Mouse (Mus musculus) kidney, embryonic 15.5 days (tissue): ENCODE data around the gene Fbln5. TPM values are rescaled to one million over a fixed set of nuclear protein-coding genes. Genes with fewer than 3 reads are reported as not detected.

Experiments
- ATAC-seq: fragments of 200-750 bp; cut with Nextera tagmentation; replicated peaks from 2 replicates; pipeline ENCODE4 v1.8.0; 2017; ENCODE audit warnings: moderate TSS enrichment; ENCODE audit not compliant: low FRiP score
- H3K27ac ChIP-seq: fragments of 300-500 bp; sonication (generic); 2 replicates; pipeline ENCODE4 v1.5.1; 2015; ENCODE audit warnings: mild to moderate bottlenecking, inconsistent platforms
- H3K27me3 ChIP-seq: fragments of 300-500 bp; sonication (generic); 2 replicates; pipeline ENCODE4 v1.6.1; 2015; ENCODE audit warnings: inconsistent platforms
- H3K36me3 ChIP-seq: fragments of 300-500 bp; sonication (generic); 2 replicates; pipeline ENCODE4 v1.6.1; 2015; ENCODE audit warnings: inconsistent platforms
- H3K4me1 ChIP-seq: fragments of 300-500 bp; sonication (generic); 2 replicates; pipeline ENCODE4 v1.6.1; 2015; ENCODE audit warnings: inconsistent platforms
- H3K4me2 ChIP-seq: fragments of 300-500 bp; sonication (generic); 2 replicates; pipeline ENCODE4 v1.6.1; 2015; ENCODE audit warnings: moderate library complexity, mild to moderate bottlenecking, inconsistent platforms
- H3K4me3 ChIP-seq: fragments of 300-500 bp; sonication (generic); replicated peaks from 2 replicates; pipeline ENCODE4 v1.5.1; 2015; ENCODE audit warnings: mild to moderate bottlenecking, inconsistent platforms
- H3K9ac ChIP-seq: fragments of 300-500 bp; sonication (generic); 2 replicates; pipeline ENCODE4 v1.6.1; 2015; ENCODE audit warnings: mild to moderate bottlenecking, inconsistent platforms
- H3K9me3 ChIP-seq: fragments of 300-500 bp; sonication (generic); replicated peaks from 2 replicates; pipeline ENCODE4 v1.6.1; 2016; ENCODE audit warnings: inconsistent platforms
- WGBS: fragments of 180-500 bp; shearing (Covaris S2); methylation state at CpG from one replicate; pipeline ENCODE4 v1.1.7; 2015; ENCODE audit warnings: mixed read lengths; 5-methylcytosine and 5-hydroxymethylcytosine counted together
- polyA plus RNA-seq: library from polyadenylated mRNA; unstranded; fragments of >200 nt; fragmentation: Nextera tagmentation; extraction: Ambion mirVana; gene quantifications from 2 replicates; pipeline ENCODE4 v1.2.1, GENCODE M21; 2015

Fbln5 gene
- polyA plus RNA-seq, 1 experiment from 2014 or later = 112 TPM

DNA sequence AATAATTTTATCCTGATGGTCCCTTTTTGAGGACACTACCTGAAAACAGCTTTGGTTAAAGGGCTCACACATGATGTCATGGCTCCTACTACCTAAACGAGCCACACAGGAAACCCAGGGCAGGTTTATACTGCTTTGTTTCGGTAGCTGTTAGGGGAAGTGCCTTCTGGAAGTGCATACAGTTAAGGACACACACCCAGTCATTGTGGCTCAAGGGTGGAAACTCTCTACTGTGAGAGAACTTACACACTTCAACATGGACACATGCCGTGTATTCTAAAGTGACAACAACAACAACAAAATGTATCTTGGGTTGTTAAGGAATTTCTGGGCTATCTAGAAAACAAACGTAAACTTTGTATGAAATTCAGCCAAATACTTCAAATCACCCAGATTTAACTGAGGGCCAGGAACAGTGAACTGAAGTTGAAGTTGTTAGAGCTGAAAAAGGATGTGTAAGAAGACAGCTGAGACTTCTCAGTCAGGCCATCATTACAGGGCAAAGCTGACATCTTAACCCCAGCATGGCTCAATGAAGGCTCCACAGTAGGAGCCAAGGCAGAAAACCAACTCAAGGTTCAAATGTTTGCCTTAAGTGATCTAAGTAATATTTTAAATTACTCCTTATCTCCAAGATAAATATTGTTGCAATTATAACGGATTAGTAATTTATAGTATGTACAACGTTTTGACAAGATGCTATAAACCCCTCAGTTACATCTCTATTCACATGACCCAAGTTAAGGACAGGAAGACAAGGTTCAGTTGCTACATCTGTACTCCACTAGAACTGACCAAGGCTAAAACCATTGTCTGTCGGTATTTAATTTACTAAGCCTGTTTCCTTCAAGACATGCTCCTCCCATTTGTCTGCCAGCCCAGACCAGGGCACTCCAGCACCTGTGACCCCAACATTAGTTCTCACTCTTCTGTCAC is 13.6 kb upstream of the Fbln5 start:
- H3K9ac ChIP-seq = no peak overlapping the region

DNA sequence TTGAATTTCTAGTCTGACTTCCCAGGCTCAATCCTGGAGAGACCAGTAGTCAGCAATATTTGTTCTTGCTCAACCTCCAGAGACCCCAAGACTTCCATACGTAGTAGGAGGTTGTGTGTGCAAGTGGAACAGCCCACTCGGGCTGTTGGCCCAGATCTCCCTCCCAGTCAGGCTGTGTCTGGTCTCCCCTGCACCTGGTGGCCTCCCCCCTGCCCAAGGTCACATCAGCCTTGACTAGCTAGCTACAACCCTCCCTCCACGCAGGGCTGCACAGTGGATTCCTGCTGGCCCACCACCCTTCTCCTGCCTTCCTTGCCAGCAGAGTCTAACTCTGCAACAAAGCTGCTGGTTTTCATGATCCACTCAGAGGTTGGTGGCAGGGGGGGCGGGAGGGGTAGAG is 12.4 kb upstream of the Fbln5 start:
- Histone ChIP-seq H3K4me1 (peaks cover 30% of the 10 kb centered on the region), H3K4me3 (no peak overlapping the region), H3K36me3 (peaks cover 21% of the 10 kb centered on the region), H3K9me3 (no peaks in the 10 kb centered on the region), H3K4me2 (no peak overlapping the region), H3K27me3 (no peaks in the 10 kb centered on the region), H3K27ac (peak overlapping the region; percentile 57), H3K9ac (no peak overlapping the region)
- ATAC-seq = no peak
- WGBS = 54% methylated on average over 4 of the region's 4 CpGs

More for the DNA sequence above, 13.6 kb upstream of the Fbln5 start:
- Histone ChIP-seq H3K4me3 (no peak overlapping the region), H3K27me3 (no peaks in the 10 kb centered on the region), H3K36me3 (peaks cover 32% of the 10 kb centered on the region), H3K4me1 (peaks cover 30% of the 10 kb centered on the region), H3K9me3 (no peaks in the 10 kb centered on the region), H3K4me2 (no peak overlapping the region), H3K27ac (peak overlapping the region; percentile 57)
- ATAC-seq = peak; percentile 92
- WGBS = 39% methylated on average over 7 of the region's 7 CpGs

DNA sequence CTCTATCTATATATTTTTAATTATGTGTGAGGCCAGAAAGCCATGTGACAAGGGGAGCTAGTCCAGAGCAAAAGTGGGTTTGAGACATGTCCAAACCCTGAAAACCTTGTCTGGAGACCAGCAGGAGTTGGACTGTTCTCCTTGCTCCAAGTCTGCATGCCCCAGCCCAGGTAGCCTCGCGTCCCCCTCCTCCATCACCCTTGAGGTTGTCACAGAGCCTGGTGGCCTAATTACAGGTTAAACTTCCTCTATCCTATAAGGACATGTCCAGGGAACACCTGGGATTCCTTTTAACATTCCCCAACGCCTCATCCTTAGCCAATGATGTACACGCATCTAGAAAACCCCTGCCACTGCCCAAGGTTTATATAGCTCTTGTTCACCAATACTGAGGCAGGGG is 4.3 kb upstream of the Fbln5 start:
- Histone ChIP-seq H3K4me3 (no peak overlapping the region), H3K4me2 (no peak overlapping the region), H3K27me3 (peaks cover 7% of the 10 kb centered on the region; the same call in 1 of the 2 replicates), H3K9me3 (no peaks in the 10 kb centered on the region), H3K9ac (no peak overlapping the region), H3K27ac (no peak overlapping the region), H3K36me3 (no peaks in the 10 kb centered on the region), H3K4me1 (peaks cover 9% of the 10 kb centered on the region)
- no peak for ATAC-seq
- 90% methylated on average over 4 of the region's 4 CpGs for WGBS

DNA sequence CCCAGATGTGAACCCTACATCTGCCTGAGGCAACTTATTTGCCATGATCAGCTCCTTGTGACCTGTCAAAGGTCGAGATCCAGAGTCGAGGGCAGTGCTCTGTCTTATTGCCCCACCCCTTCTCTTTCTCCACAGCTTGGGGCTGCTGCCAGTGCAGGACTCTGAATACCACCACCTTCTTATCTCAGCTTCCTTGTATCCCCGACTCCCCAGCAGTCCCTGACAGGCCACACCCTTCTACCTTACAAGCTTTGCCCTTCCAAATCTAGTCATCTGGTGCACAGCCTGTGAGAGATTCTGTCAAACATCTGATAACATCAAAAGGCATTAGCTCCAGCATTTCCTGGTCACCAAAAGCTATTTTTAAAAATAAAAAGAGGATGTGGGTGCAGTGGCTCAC is 2.7 kb upstream of the Fbln5 start:
- 35% methylated on average over 3 of the region's 3 CpGs for WGBS

DNA sequence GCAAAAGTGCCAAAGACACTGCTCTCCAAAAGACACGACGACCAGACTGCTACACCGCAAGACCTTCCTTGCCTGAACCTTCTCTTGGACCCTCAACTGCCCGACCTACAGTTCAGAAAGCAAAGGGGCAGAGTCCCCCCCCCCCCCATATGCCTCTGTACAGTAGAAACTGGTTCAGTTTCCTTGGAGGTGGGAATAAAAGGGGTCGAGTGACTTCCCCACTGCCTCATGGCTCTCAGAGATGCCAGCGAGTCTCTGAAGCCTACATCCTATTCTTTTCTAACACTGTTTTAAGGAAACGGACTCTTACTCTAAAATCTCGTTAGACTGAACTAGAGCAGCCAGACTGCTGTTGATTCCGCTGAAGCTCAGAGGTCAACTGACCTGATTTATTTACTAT is 715 bp upstream of the Fbln5 start:
- peak overlapping the region; percentile 87; the same call in 1 of the 2 replicates for H3K27ac ChIP-seq
- 0 out of 2 replicates have a peak overlapping the region, but pooled peaks have one; percentile 47 for H3K9ac ChIP-seq
- no peaks in the 10 kb centered on the region for H3K36me3 ChIP-seq
- peak overlapping the region; percentile 97 for H3K4me2 ChIP-seq
- peaks cover 12% of the 10 kb centered on the region; the same call in 1 of the 2 replicates for H3K27me3 ChIP-seq
- H3K4me3 ChIP-seq = peak overlapping the region; percentile 58
- H3K4me1 ChIP-seq = peaks cover 11% of the 10 kb centered on the region
- 31% methylated on average over 9 of the region's 9 CpGs for WGBS
- H3K9me3 ChIP-seq = no peaks in the 10 kb centered on the region
- ATAC-seq = 0 out of 2 replicates have a peak, but pooled peaks have one; percentile 49

More for the DNA sequence above, 2.7 kb upstream of the Fbln5 start:
- ATAC-seq = no peak
- no peaks in the 10 kb centered on the region for H3K9me3 ChIP-seq
- peaks cover 12% of the 10 kb centered on the region; the same call in 1 of the 2 replicates for H3K27me3 ChIP-seq
- peaks cover 11% of the 10 kb centered on the region for H3K4me1 ChIP-seq
- no peak overlapping the region for H3K4me3 ChIP-seq
- H3K36me3 ChIP-seq = no peaks in the 10 kb centered on the region
- H3K4me2 ChIP-seq = no peak overlapping the region
- no peak overlapping the region for H3K27ac ChIP-seq
- no peak overlapping the region for H3K9ac ChIP-seq

DNA sequence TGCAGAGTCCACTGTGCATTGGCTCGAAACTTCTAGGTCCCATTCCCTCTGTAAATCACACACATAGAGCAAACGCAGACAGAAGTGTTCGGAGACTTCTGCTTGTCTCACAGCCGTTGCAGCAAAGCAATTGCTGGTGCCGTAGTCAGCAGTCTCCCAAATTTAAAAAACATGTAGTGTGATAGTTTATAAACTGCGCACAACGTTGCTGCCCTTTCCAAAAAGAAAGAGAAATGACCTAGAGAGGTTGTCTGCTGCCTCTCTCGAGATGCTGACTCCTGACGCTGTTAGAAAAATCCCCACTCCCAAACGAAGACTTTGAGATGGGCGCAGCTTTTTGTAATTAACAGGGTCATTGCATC is 628 bp downstream of the Fbln5 start:
- peak overlapping the region; percentile 97 for H3K4me2 ChIP-seq
- H3K4me1 ChIP-seq = peaks cover 11% of the 10 kb centered on the region
- peak; percentile 10; the same call in 1 of the 2 replicates for ATAC-seq
- H3K27ac ChIP-seq = peak overlapping the region; percentile 87
- H3K36me3 ChIP-seq = no peaks in the 10 kb centered on the region
- peak overlapping the region; percentile 58 for H3K4me3 ChIP-seq
- H3K9ac ChIP-seq = peak overlapping the region; percentile 47; the same call in 1 of the 2 replicates
- peaks cover 12% of the 10 kb centered on the region; the same call in 1 of the 2 replicates for H3K27me3 ChIP-seq
- no peaks in the 10 kb centered on the region for H3K9me3 ChIP-seq
- 15% methylated on average over 11 of the region's 11 CpGs for WGBS

DNA sequence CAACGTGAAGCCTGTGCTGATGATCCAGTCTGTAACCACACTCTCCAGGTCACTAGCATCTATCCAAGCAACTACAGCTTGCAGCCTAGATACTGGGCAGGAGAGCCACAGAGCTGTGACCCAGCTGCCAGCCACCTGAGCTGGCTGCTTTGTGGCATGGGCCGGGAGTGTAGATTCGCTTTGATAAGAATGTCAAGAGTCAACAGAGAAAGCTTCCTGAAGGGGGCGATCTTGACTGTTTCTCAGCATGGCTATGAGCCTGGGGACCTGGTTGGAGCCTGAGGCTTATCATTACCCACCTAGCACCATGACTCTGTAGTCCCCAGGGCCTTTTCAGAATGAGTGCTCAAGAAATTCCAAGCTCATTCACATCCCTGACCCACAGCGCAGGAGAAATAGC is 2.0 kb downstream of the Fbln5 start:
- H3K4me1 ChIP-seq = peaks cover 11% of the 10 kb centered on the region
- WGBS = 53% methylated on average over 5 of the region's 5 CpGs
- peak overlapping the region; percentile 58; the same call in 1 of the 2 replicates for H3K4me3 ChIP-seq
- H3K36me3 ChIP-seq = no peaks in the 10 kb centered on the region
- no peak overlapping the region for H3K9ac ChIP-seq
- H3K9me3 ChIP-seq = no peaks in the 10 kb centered on the region
- H3K4me2 ChIP-seq = peak overlapping the region; percentile 97
- H3K27ac ChIP-seq = no peak overlapping the region
- peaks cover 12% of the 10 kb centered on the region; the same call in 1 of the 2 replicates for H3K27me3 ChIP-seq
- ATAC-seq = no peak

DNA sequence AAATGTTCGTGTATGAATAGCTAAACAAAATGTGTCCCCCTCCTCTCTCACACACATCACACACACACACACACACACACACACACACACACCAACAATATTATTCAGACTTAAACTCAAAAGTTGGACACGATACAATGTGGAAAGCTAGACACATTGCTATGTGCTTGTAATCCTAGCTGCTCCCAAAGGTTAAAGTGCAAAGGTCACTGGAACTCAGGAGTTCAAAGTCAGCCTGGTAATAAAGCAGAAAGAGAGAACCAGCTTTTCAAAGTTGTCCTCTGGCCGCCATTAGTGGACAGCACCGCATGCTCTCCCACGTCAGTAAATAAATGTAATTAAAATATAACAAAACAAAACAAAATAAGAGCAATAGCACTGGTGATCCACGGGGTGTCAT is 3.1 kb downstream of the Fbln5 start:
- no peak for ATAC-seq
- H3K4me2 ChIP-seq = no peak overlapping the region
- no peaks in the 10 kb centered on the region for H3K36me3 ChIP-seq
- H3K4me3 ChIP-seq = no peak overlapping the region
- H3K27ac ChIP-seq = no peak overlapping the region
- H3K9ac ChIP-seq = no peak overlapping the region
- H3K27me3 ChIP-seq = peaks cover 11% of the 10 kb centered on the region; the same call in 1 of the 2 replicates
- H3K4me1 ChIP-seq = peaks cover 11% of the 10 kb centered on the region
- H3K9me3 ChIP-seq = no peaks in the 10 kb centered on the region
- WGBS = 72% methylated on average over 6 of the region's 6 CpGs

DNA sequence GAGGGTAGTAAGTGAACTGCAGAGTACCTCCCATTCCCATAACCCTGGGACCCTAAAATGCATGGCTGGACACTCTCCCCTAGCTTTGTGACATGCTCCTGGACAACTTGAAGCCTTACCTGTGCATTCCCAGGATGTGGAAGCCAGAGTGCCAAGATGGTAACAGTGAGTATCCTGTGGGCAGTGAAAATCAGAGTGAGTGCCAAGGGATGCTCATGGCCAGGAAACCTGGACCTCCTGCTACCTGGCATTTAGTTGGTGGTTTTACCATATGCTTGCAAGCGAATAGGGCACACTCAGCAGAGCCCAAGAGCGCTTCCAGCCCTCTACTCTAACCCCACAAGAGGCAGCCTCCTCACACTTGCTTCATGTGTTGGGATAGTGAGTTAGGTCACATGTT is 4.4 kb downstream of the Fbln5 start:
- ATAC-seq = no peak
- WGBS = 93% methylated on average over 2 of the region's 2 CpGs
- no peak overlapping the region for H3K4me2 ChIP-seq
- no peak overlapping the region for H3K27ac ChIP-seq
- peaks cover 5% of the 10 kb centered on the region; the same call in 1 of the 2 replicates for H3K27me3 ChIP-seq
- H3K9me3 ChIP-seq = no peaks in the 10 kb centered on the region
- H3K9ac ChIP-seq = no peak overlapping the region
- no peaks in the 10 kb centered on the region for H3K36me3 ChIP-seq
- no peak overlapping the region for H3K4me3 ChIP-seq
- peaks cover 9% of the 10 kb centered on the region for H3K4me1 ChIP-seq

DNA sequence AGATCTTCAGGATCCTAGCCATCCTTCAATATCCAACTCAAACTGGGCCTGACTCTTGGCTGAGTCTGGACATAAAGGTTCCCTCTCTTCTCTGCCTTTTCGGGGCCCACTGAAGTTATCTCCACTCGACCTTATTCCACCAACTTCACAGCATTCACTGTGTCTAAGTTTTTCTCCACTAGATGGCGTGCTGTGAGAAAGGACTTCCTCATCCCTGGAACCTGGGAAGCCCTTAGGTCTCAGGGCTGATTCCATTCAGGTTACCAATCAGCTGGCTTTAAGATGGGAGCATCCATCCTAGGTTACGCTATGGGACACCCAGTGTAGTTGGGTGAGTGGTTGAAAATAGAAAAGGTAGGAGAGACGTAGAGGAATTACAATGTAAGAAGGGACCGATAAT is 7.7 kb downstream of the Fbln5 start:
- H3K4me1 ChIP-seq = no peaks in the 10 kb centered on the region
- 64% methylated on average over 6 of the region's 6 CpGs for WGBS
- no peak overlapping the region for H3K9ac ChIP-seq
- H3K4me3 ChIP-seq = no peak overlapping the region
- no peak overlapping the region for H3K4me2 ChIP-seq
- no peak for ATAC-seq
- H3K9me3 ChIP-seq = no peaks in the 10 kb centered on the region
- no peak overlapping the region for H3K27ac ChIP-seq
- H3K36me3 ChIP-seq = no peaks in the 10 kb centered on the region
- no peaks in the 10 kb centered on the region for H3K27me3 ChIP-seq

DNA sequence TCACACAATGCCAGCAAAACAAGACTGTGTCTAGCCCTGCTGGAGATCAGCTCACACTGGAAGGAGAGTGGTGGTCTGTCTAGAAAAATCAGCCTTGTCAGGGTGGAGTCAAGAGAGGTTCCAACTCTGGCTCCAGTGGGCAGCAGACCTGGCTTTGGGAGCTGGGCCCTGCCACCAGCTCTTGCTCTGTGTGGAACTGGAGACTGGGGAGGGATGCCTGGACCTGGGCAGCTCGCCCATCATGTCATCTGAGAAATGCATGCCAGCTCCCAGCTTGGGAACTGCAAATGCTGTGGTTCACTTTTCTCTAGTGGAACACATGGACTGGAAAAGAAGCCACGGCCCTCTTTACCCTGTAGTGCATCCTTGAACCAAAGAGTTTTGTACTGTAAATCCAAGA is 8.3 kb downstream of the Fbln5 start:
- 67% methylated on average over 2 of the region's 2 CpGs for WGBS

DNA sequence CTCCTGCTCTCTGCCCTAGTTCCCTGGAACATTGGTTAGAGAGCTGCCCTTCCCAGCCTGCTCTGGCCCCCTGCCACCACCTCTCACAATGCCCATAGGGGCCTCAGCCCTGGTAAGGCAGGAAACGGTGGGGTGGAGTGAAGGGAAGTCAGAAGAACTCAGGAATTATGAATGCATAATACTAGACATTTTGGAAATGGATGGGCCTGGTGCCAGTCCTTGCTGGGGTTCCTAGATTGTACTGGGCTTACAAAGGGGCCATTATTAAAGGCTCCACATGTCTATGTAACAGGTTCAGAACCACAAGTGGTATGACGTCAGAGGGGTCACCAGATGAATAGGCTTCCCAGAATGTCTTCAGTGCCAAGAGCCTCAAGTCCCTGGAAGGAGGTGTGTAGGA is 11.5 kb downstream of the Fbln5 start:
- Histone ChIP-seq H3K9ac (no peak overlapping the region), H3K27ac (no peak overlapping the region), H3K27me3 (no peaks in the 10 kb centered on the region), H3K4me3 (no peak overlapping the region), H3K4me2 (no peak overlapping the region), H3K9me3 (no peaks in the 10 kb centered on the region), H3K4me1 (no peaks in the 10 kb centered on the region), H3K36me3 (no peaks in the 10 kb centered on the region)
- no peak; the same call in 1 of the 2 replicates for ATAC-seq
- WGBS = 61% methylated on average over 2 of the region's 2 CpGs

More for the DNA sequence above, 8.3 kb downstream of the Fbln5 start:
- Histone ChIP-seq H3K4me2 (no peak overlapping the region), H3K36me3 (no peaks in the 10 kb centered on the region), H3K27me3 (no peaks in the 10 kb centered on the region), H3K27ac (no peak overlapping the region), H3K4me3 (no peak overlapping the region), H3K9ac (no peak overlapping the region), H3K4me1 (no peaks in the 10 kb centered on the region), H3K9me3 (no peaks in the 10 kb centered on the region)
- no peak for ATAC-seq
